Mouse (Mus musculus): ENCODE results near the gene Kmt5b.

Kmt5b gene

GRCm38 (mm10) chr19:3768697-3769383 is 1.6 kb downstream of the Kmt5b start:
- peak; percentile 77 for ATAC-seq (ENCODE audit: low TSS enrichment)

- ATAC-seq (ENCODE audit: low TSS enrichment): no peak
Measured at GRCm38 (mm10) chr19:3769533-3769932, 2.3 kb downstream of the Kmt5b start.

GRCm38 (mm10) chr19:3774159-3774558 is 6.9 kb downstream of the Kmt5b start:
- ATAC-seq (ENCODE audit: low TSS enrichment): no peak

- ATAC-seq (ENCODE audit: low TSS enrichment): no peak
Measured at GRCm38 (mm10) chr19:3778713-3779112, 11.5 kb downstream of the Kmt5b start.

- ATAC-seq (ENCODE audit: low TSS enrichment): no peak
Measured at GRCm38 (mm10) chr19:3790077-3790476, 22.9 kb downstream of the Kmt5b start.

- no peak for ATAC-seq (ENCODE audit: low TSS enrichment)
Measured at GRCm38 (mm10) chr19:3805526-3805925, 38.3 kb downstream of the Kmt5b start.

GRCm38 (mm10) chr19:3810536-3811233 is 43.5 kb downstream of the Kmt5b start:
- ATAC-seq (ENCODE audit: low TSS enrichment): no peak

GRCm38 (mm10) chr19:3814461-3814860 is 47.2 kb downstream of the Kmt5b start:
- no peak for ATAC-seq (ENCODE audit: low TSS enrichment)

GRCm38 (mm10) chr19:3815824-3816223 is 48.6 kb downstream of the Kmt5b start:
- ATAC-seq (ENCODE audit: low TSS enrichment): no peak

GRCm38 (mm10) chr19:3819080-3819479 is 51.9 kb downstream of the Kmt5b start:
- ATAC-seq (ENCODE audit: low TSS enrichment): no peak

- no peak for ATAC-seq (ENCODE audit: low TSS enrichment)
Measured at GRCm38 (mm10) chr19:3819899-3820444, 52.8 kb downstream of the Kmt5b start.

- no peak for ATAC-seq (ENCODE audit: low TSS enrichment)
Measured at GRCm38 (mm10) chr19:3825044-3825443, 57.8 kb downstream of the Kmt5b start.

- no peak for ATAC-seq (ENCODE audit: low TSS enrichment)
Measured at GRCm38 (mm10) chr19:3829863-3830262, 62.6 kb downstream of the Kmt5b start.

- no peak for ATAC-seq (ENCODE audit: low TSS enrichment)
Measured at GRCm38 (mm10) chr19:3831716-3832115, 64.5 kb downstream of the Kmt5b start.

- no peak for ATAC-seq (ENCODE audit: low TSS enrichment)
Measured at GRCm38 (mm10) chr19:3832851-3833353, 65.7 kb downstream of the Kmt5b start.

GRCm38 (mm10) chr19:3834301-3834700 is 67.1 kb downstream of the Kmt5b start:
- no peak for ATAC-seq (ENCODE audit: low TSS enrichment)

- ATAC-seq (ENCODE audit: low TSS enrichment): no peak
Measured at GRCm38 (mm10) chr19:3836791-3837190, 69.6 kb downstream of the Kmt5b start.

GRCm38 (mm10) chr19:3838931-3839330 is 71.7 kb downstream of the Kmt5b start:
- ATAC-seq (ENCODE audit: low TSS enrichment): no peak

- no peak for ATAC-seq (ENCODE audit: low TSS enrichment)
Measured at GRCm38 (mm10) chr19:3839686-3840085, 72.5 kb downstream of the Kmt5b start.

- ATAC-seq (ENCODE audit: low TSS enrichment): no peak
Measured at GRCm38 (mm10) chr19:3840214-3840651, 73.0 kb downstream of the Kmt5b start.

GRCm38 (mm10) chr19:3840685-3841084 is 73.5 kb downstream of the Kmt5b start:
- no peak for ATAC-seq (ENCODE audit: low TSS enrichment)

- no peak for ATAC-seq (ENCODE audit: low TSS enrichment)
Measured at GRCm38 (mm10) chr19:3842359-3843148, 75.3 kb downstream of the Kmt5b start.
